Mouse (Mus musculus) lung, embryonic 15.5 days (tissue): ENCODE measurements around the gene Morc4. TPM values are rescaled to one million over a fixed set of nuclear protein-coding genes. Genes with fewer than 3 reads are reported as not detected.

Experiments
- ATAC-seq: fragments of 200-750 bp; cut with Nextera tagmentation; 2 replicates; pipeline ENCODE4 v1.8.0; 2017; ENCODE audit warnings: moderate number of reproducible peaks, borderline replicate concordance; ENCODE audit not compliant: low FRiP score, low TSS enrichment; ENCODE audit errors: extremely low read depth
- H3K27ac ChIP-seq: fragments of 300-500 bp; sonication (generic); 2 replicates; pipeline ENCODE4 v1.5.1; 2015; ENCODE audit warnings: moderate library complexity, mild to moderate bottlenecking, inconsistent platforms
- H3K27me3 ChIP-seq: fragments of 300-500 bp; sonication (generic); 2 replicates; pipeline ENCODE4 v1.6.1; 2015; ENCODE audit warnings: inconsistent platforms
- H3K36me3 ChIP-seq: fragments of 300-500 bp; sonication (generic); 2 replicates; pipeline ENCODE4 v1.6.1; 2015; ENCODE audit warnings: inconsistent platforms
- H3K4me1 ChIP-seq: fragments of 300-500 bp; sonication (generic); 2 replicates; pipeline ENCODE4 v1.6.1; 2015; ENCODE audit warnings: inconsistent platforms
- H3K4me2 ChIP-seq: fragments of 300-500 bp; sonication (generic); 2 replicates; pipeline ENCODE4 v1.6.1; 2015; ENCODE audit warnings: inconsistent platforms, mild to moderate bottlenecking, moderate library complexity
- H3K4me3 ChIP-seq: fragments of 300-500 bp; sonication (generic); 2 replicates; pipeline ENCODE4 v1.5.1; 2015; ENCODE audit warnings: mild to moderate bottlenecking, inconsistent platforms
- H3K9ac ChIP-seq: fragments of 300-500 bp; sonication (generic); 2 replicates; pipeline ENCODE4 v1.6.1; 2015; ENCODE audit warnings: inconsistent platforms
- H3K9me3 ChIP-seq: fragments of 300-500 bp; sonication (generic); 2 replicates; pipeline ENCODE4 v1.6.1; 2016; ENCODE audit warnings: inconsistent platforms
- WGBS: fragments of 180-500 bp; shearing (Covaris S2); methylation state at CpG from one replicate; pipeline ENCODE4 v1.1.7; 2015; 5-methylcytosine and 5-hydroxymethylcytosine counted together
- polyA plus RNA-seq: library from polyadenylated mRNA; unstranded; fragments of >200 nt; fragmentation: Nextera tagmentation; extraction: Ambion mirVana; gene quantifications from 2 replicates; pipeline ENCODE4 v1.2.1, GENCODE M21; 2015

Morc4 gene
- 16.1 and 16.3 TPM in 2 replicates for polyA plus RNA-seq

DNA sequence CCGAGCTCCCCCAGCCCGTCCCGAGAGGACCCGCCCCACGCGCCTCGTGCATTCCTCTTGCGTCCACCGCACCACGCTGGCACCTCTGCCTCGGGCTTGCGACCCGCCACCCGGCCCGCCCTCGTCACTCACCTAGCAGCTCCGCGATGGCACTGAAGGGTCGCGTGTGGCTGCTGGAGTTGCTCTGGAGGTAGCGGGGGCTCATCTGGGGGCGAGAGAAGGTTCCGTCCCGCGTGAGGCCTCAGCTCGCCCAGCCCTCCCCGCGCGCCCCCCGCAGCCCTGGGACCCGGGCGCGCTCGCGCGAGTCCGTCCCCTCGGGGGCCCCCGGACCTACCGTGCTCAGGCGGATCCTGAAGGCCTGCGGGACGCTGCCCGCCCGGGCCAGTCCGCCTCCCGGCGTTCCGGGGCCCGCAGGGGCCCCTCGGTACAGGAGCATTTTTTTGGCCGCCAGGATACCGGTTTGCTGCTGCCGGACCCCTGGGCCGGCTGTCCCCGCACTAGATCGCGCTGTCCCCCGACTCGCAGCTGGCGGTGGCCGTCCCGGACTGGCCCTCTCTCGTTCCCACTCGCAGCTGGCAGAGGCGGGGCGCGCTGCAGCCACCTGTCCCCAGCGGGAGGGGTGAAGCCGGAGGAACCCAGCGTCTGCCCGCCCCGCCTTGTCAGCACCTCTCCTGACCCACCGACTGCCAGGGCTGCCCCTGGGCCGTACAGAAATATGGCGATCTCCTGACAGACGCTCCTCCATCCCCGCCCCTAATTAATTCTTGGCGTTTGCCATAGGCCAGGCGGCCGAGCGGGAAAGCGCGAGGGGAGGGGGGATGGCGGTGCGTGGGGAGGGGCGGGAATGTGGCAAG is at the start of gene Morc4:
Gene Morc4 (minus strand): TSS at position 740 of the 854 bp plus-strand sequence.
- no peaks in the 10 kb centered on the region for H3K4me1 ChIP-seq
- peak within 1 kb of the TSS; percentile 58 for H3K9ac ChIP-seq
- H3K27ac ChIP-seq, result no peak within 1 kb of the TSS
- ATAC-seq, result peak; percentile 95
- no peaks in the 10 kb centered on the region for H3K9me3 ChIP-seq
- WGBS, result 16% methylated on average over 70 of the region's 87 CpGs
- H3K4me2 ChIP-seq, result peak within 1 kb of the TSS; percentile 70
- peak within 1 kb of the TSS; percentile 64 for H3K4me3 ChIP-seq
- H3K36me3 ChIP-seq, result no peaks in the 10 kb centered on the region
- H3K27me3 ChIP-seq, result no peaks in the 10 kb centered on the region; the same call in 1 of the 2 replicates

DNA sequence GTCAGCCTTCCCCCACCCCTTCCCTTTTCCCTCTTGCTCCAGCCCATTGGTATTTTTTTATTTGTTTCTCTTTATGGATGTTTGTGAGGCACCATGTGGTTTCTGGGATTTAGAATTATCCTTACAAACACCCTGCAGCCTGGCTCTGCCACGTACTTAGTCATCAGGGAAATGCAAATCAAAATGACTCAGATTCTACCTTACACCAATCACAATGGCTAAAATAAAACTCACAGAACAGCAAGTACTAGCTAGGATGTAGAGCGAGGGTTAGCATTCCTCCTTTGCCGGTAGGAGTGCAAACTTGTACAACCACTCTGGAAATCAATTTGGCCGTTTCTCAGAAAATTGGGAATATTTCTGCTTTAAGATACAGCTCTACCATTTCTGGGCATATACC is 49.1 kb upstream of the Morc4 start:
- no peak for ATAC-seq
- 87% methylated on average over 4 of the region's 4 CpGs for WGBS
- H3K9ac ChIP-seq, result no peak overlapping the region
- no peaks in the 10 kb centered on the region for H3K4me1 ChIP-seq
- H3K4me2 ChIP-seq, result no peak overlapping the region
- H3K4me3 ChIP-seq, result no peak overlapping the region
- H3K27ac ChIP-seq, result no peak overlapping the region
- no peaks in the 10 kb centered on the region for H3K27me3 ChIP-seq
- no peaks in the 10 kb centered on the region for H3K9me3 ChIP-seq
- H3K36me3 ChIP-seq, result no peaks in the 10 kb centered on the region

DNA sequence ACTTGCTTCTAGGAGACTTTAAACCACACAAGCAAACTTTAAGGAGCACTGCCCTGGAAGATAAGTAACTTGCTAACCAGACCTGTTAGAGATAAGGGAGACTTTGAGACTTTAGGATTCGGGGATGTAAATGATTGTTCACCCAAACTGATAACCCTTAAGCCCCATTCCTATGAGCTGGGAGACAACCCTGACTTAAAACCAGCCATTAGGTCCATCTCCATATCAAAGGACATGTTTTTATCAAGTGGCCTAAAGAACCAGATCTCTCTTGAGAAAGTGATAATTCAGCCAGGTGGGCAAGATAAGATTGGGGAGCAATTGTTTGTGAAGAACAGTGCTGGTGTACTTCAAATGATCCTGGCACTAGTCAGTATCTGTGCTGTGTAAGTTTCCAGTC is 19.9 kb upstream of the Morc4 start:
- H3K9me3 ChIP-seq, result no peaks in the 10 kb centered on the region
- no peak for ATAC-seq
- 35% methylated on average over 1 of the region's 1 CpGs for WGBS
- no peak overlapping the region for H3K4me2 ChIP-seq
- no peak overlapping the region for H3K27ac ChIP-seq
- no peak overlapping the region for H3K4me3 ChIP-seq
- H3K36me3 ChIP-seq, result no peaks in the 10 kb centered on the region
- H3K4me1 ChIP-seq, result no peaks in the 10 kb centered on the region
- H3K9ac ChIP-seq, result no peak overlapping the region
- no peaks in the 10 kb centered on the region for H3K27me3 ChIP-seq

DNA sequence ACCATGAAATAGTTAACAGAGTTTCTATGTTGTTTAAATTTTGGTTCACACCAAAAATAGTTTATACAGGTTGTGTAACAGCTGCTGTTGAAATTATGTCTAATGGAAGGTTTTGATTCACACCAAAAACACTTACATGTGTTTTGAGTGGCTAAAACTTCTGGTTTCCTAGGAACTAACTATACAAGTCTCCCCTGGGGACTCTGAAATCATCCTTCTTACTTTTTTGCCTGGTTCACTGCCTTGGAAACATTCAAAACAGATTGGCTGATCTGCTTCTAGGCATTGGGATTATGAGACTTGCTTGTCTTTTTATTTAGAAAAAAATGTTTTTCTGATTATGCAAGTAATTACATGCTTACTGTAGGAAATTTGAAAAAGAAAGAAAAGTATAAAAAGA is 11.7 kb upstream of the Morc4 start:
- Histone ChIP-seq H3K4me3 (no peak overlapping the region), H3K9ac (no peak overlapping the region), H3K9me3 (no peaks in the 10 kb centered on the region), H3K4me2 (no peak overlapping the region), H3K27me3 (no peaks in the 10 kb centered on the region), H3K27ac (no peak overlapping the region), H3K36me3 (no peaks in the 10 kb centered on the region), H3K4me1 (no peaks in the 10 kb centered on the region)
- ATAC-seq, result no peak

DNA sequence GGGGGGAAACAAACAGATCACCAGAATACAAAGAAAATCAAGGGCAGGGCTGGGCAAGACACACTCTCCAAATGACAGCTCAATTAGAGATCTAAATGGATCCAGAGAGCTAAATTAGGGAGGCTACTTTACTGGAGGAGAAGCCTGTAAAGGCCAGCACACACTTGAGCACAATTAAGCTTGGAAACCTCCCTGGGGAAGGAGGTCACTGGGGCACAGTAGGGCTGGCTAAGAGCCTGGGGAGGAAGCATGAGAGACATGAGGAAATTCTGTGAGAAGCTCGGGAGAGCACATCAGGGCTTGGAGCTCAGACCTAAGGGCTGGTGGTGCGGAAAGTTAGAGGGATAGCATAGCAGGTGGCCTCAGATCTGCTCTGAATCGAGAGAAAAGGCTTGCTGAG is 6.5 kb upstream of the Morc4 start:
- H3K27ac ChIP-seq, result no peak overlapping the region
- no peaks in the 10 kb centered on the region for H3K9me3 ChIP-seq
- no peak overlapping the region for H3K4me3 ChIP-seq
- 55% methylated on average over 3 of the region's 3 CpGs for WGBS
- no peaks in the 10 kb centered on the region for H3K4me1 ChIP-seq
- no peak overlapping the region for H3K9ac ChIP-seq
- no peak for ATAC-seq
- no peaks in the 10 kb centered on the region for H3K36me3 ChIP-seq
- no peaks in the 10 kb centered on the region for H3K27me3 ChIP-seq
- H3K4me2 ChIP-seq, result no peak overlapping the region

DNA sequence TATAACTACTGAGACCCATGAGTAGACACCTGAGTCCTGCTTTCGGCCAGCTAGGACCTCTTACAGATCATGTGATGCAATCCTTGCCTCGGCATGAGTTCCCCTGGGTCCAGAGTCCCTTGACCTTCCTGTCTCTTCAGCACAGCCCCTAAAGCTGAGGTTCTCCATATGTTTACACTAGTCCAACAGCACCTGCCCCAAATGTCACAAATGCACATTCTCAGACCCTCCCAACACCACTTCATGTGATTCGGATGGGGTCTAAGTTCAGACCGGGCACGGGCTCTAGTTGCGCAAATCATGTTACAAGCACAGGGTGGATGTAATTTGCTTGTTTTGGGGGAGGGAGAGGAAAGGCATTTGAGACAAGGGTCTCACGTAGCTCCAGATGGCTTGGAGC is 5.6 kb upstream of the Morc4 start:
- no peak overlapping the region for H3K27ac ChIP-seq
- no peaks in the 10 kb centered on the region for H3K27me3 ChIP-seq
- H3K9me3 ChIP-seq, result no peaks in the 10 kb centered on the region
- H3K4me3 ChIP-seq, result no peak overlapping the region
- H3K4me1 ChIP-seq, result no peaks in the 10 kb centered on the region
- WGBS, result 63% methylated on average over 7 of the region's 7 CpGs
- ATAC-seq, result no peak
- H3K36me3 ChIP-seq, result no peaks in the 10 kb centered on the region
- H3K9ac ChIP-seq, result no peak overlapping the region
- H3K4me2 ChIP-seq, result no peak overlapping the region

DNA sequence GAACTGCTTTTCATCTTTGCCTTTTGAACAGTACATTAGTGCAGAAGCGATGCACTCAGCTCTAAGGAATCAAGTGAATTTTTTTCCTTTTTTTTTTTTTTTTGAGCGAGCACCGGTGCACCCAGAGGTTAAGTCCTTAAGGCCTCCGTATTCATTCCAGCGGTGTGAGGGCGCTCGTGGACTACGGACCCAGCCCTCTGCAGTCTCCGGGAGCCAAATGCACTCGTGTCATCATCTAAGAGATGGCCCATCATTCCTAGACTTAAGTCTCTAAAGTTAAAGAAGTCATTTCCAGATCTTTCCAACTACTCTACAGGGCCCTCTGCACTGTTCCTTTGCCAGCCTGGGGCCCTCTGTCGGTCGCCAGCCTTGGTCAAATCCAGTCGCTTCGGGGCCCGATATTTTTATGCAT is 1.2 kb downstream of the Morc4 start:
- peak overlapping the region; percentile 70 for H3K4me2 ChIP-seq
- 23% methylated on average over 15 of the region's 15 CpGs for WGBS
- H3K27me3 ChIP-seq, result no peaks in the 10 kb centered on the region; the same call in 1 of the 2 replicates
- no peak overlapping the region for H3K27ac ChIP-seq
- no peaks in the 10 kb centered on the region for H3K4me1 ChIP-seq
- peak; percentile 65; the same call in 1 of the 2 replicates for ATAC-seq
- H3K4me3 ChIP-seq, result peak overlapping the region; percentile 64
- H3K9me3 ChIP-seq, result no peaks in the 10 kb centered on the region
- H3K36me3 ChIP-seq, result no peaks in the 10 kb centered on the region
- H3K9ac ChIP-seq, result 0 out of 2 replicates have a peak overlapping the region, but pooled peaks have one; percentile 22

DNA sequence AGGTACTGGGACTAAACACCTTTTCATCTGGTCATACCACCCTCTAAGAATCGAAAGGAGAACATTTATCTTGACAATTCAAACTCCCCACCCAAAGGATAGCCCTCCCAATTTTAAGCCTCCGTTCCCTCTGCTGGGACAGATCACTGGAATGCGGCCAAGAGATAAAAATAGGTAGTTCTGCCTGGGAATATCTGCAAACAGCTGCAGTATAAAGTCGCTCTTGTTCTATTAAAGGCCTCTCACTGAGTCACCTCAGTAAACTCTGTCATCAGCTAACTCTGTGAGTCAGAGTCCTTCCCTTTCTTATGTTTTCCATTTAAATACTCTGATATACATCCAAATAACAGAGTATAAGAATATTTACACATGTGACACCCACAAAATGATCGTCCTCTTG is 12.1 kb downstream of the Morc4 start:
- Histone ChIP-seq H3K27me3 (no peaks in the 10 kb centered on the region), H3K9ac (no peak overlapping the region), H3K4me3 (no peak overlapping the region), H3K4me1 (no peaks in the 10 kb centered on the region), H3K27ac (no peak overlapping the region), H3K4me2 (no peak overlapping the region), H3K9me3 (no peaks in the 10 kb centered on the region), H3K36me3 (no peaks in the 10 kb centered on the region)
- no peak for ATAC-seq
- 52% methylated on average over 5 of the region's 5 CpGs for WGBS

DNA sequence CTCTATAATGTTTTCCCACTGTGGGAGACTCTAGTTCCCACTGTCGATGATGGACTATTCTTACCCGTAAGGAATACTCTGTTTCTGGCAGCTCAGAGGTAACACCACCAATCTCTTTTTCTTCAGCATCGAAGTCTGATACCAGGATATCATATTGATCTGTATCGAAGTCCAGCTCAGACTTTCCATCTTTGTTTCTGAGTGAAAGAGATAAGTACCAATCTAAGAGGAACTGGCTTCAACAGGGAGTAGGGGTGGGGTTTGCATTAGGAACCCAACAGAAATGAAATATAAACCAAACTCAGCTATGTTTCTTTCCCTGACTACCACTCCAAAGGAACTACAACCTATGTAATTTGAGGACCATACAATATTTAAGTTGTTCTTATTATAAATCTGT is 16.7 kb downstream of the Morc4 start:
- no peak for ATAC-seq

DNA sequence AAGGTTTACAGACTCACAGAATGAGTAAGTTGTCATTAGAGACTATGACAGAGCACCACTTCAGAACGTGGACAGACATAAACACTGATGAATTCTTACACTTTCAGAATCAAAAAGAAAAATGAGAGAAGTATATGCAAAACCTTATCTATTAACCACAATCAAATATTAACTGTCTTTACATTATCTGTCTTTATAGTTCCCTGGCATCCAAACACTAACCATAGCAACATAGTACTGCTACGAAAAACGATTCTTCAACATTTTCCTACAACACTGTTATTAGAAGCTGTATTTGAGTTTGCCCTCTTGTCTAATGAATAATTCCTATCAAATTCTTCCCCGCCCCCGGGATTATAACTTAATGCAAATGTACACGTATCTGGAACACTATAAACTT is 30.4 kb downstream of the Morc4 start:
- Histone ChIP-seq H3K4me3 (no peak overlapping the region), H3K9ac (no peak overlapping the region), H3K4me1 (no peaks in the 10 kb centered on the region), H3K27me3 (no peaks in the 10 kb centered on the region), H3K9me3 (no peaks in the 10 kb centered on the region), H3K4me2 (no peak overlapping the region), H3K36me3 (no peaks in the 10 kb centered on the region), H3K27ac (no peak overlapping the region)
- no peak for ATAC-seq
- WGBS, result 80% methylated on average over 6 of the region's 6 CpGs

More for the DNA sequence above, 16.7 kb downstream of the Morc4 start:
- WGBS, result 87% methylated on average over 4 of the region's 4 CpGs
- Histone ChIP-seq H3K9me3 (no peaks in the 10 kb centered on the region), H3K27ac (no peak overlapping the region), H3K4me3 (no peak overlapping the region), H3K4me2 (no peak overlapping the region), H3K9ac (no peak overlapping the region), H3K27me3 (no peaks in the 10 kb centered on the region), H3K36me3 (no peaks in the 10 kb centered on the region), H3K4me1 (no peaks in the 10 kb centered on the region)

DNA sequence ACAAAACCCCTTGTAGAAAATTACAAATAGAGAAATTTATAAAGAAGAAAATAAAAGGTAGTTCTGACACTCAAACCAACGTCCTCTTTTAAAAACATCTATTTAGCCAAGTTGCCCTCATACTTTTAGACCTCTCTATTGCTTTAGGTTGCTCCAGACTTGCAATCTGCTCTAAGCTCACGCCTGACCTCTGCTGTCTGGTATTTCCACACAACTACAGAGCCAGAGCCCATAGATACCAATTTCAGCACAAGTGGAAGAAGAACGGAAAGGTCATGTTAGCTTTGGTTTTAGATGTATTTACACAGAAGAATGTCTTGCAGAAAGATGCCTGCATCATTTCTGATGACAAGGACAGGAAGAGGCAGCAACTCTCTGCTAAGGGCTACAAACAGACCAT is 32.4 kb downstream of the Morc4 start:
- ATAC-seq, result no peak
- Histone ChIP-seq H3K27ac (no peak overlapping the region), H3K4me1 (no peaks in the 10 kb centered on the region), H3K27me3 (no peaks in the 10 kb centered on the region), H3K4me2 (no peak overlapping the region), H3K9me3 (no peaks in the 10 kb centered on the region), H3K9ac (no peak overlapping the region), H3K36me3 (no peaks in the 10 kb centered on the region), H3K4me3 (no peak overlapping the region)
- WGBS, result 44% methylated on average over 3 of the region's 3 CpGs

DNA sequence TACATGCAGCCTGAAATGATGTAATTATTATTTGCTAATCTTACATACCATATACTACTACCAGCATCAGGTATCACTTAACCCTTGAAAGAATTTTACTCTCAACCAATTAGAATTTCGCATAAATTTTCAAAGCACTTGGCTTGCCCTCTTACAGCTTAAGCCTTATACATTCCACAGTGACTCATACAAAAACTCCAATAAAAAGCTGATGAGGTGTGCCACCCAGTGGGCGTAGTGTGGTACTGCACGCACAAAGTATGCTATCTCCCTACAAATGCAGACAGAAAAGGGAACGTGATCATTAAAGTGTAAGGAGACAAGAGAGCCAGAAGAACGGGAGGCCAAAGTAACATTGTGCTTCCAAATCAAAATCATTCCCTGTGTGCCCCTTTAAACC is 39.0 kb downstream of the Morc4 start:
- no peaks in the 10 kb centered on the region for H3K27me3 ChIP-seq
- no peaks in the 10 kb centered on the region for H3K36me3 ChIP-seq
- H3K27ac ChIP-seq, result no peak overlapping the region
- 18% methylated on average over 5 of the region's 5 CpGs for WGBS
- H3K4me2 ChIP-seq, result no peak overlapping the region
- no peaks in the 10 kb centered on the region for H3K9me3 ChIP-seq
- no peaks in the 10 kb centered on the region for H3K4me1 ChIP-seq
- no peak overlapping the region for H3K9ac ChIP-seq
- no peak for ATAC-seq
- no peak overlapping the region for H3K4me3 ChIP-seq
